Mouse (Mus musculus) ovary, postnatal 10 days (tissue): Measurements from ENCODE around the gene Efna3.

Experiments used
- DNase-seq: peaks from one replicate; pipeline ENCODE4 v3.0.0; 2022; ENCODE audit warnings: low spot score

Efna3 gene

DNA sequence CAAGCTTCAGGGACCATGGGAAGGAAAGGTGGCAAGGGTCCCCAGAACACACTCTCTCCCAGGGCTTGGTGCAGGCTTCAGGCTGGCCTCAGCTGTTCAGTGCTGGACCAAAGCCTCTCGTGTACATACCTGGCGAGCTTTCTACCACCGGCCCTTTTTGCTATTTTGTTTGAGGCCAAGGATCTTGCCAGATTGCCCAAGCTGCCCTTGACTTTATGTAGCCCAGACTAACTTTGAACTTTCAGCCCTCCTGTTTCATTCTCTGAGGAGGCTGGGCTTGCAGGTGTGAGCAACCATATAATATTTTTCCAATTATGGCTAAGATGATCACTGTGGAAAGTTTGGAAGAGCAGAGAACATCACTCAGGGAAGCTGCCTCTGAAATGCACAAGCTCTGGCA is 38.5 kb downstream of the Efna3 start:
- DNase-seq, result no peak

GRCm38 (mm10) chr3:89282291-89282643 is 40.5 kb downstream of the Efna3 start:
- DNase-seq, result no peak

GRCm38 (mm10) chr3:89281579-89282290 is 41.0 kb downstream of the Efna3 start:
- DNase-seq, result peak; percentile 61

DNA sequence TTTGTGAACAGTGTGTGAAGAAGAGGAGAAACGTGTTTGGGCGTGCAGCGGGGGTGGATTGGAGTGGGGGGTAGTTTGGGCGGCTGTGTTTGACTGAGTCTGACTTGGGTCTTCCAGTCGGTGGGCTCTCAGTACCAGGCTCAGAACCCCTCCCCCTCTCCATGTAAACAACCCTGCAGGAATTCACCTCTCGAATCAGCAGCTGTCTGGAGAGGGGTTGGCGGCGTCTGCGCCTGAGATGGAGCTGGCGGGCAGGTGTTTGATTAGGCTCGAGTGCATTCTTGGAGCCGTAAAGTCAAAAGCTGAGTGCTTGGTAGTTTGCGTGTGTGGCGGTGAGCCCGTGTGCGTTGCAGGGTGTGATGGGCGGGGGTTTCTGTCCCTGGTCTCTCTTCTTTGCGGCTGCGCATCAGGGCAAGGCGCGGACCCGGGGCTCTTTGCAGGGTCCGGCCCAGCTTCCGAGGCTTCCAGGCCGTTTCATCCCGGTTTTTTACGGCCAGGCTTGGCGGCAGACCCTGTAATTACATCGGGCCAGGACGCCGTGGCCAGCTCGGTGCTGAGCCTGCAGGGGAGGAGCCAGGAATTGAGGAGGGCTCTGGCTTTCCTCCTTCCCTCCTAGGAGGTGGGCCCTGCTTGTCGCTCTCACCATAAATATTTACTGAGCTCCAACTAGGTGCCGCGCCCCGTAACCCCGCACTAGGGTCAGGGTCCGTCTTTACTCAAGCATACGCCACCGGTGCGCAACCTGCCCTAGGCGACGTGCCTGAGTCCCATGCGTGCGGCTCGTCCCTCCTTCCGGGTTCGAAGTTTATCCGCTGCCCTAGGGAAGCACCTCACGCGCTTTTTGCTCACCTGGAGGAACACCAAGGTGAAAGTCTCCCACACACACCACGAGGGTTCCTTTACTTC is 41.9 kb downstream of the Efna3 start, which contains the start of gene Efna1:
Gene Efna1, minus strand, starts transcription at position 537 of the 906 bp plus-strand sequence.
- peak; percentile 30 for DNase-seq

DNA sequence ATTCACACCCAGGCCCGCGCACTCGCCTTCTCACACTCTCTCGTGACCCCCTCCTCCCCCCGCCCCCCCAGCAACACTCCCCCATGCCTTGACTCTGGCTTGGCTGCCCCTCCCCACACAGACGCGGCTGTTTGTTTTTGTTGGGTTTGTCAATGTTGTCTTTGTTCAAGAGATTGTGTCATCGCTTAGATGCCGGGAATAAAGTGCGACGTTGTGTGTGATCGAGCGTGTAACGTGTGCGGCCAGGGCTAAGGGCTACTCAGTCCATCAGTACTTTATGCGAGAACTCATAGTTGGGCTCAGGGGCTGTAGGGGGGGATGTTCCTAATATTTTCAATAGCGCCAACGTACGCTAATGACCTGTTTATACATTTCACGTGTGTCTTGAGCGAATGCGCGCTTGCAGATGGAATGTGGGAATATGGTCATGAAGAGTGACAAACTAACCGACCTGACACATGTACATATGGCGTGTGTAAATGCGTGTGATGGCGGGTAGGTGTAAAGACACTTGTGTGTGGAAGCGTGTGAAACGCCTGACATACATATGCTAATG is 42.6 kb downstream of the Efna3 start:
- no peak for DNase-seq

DNA sequence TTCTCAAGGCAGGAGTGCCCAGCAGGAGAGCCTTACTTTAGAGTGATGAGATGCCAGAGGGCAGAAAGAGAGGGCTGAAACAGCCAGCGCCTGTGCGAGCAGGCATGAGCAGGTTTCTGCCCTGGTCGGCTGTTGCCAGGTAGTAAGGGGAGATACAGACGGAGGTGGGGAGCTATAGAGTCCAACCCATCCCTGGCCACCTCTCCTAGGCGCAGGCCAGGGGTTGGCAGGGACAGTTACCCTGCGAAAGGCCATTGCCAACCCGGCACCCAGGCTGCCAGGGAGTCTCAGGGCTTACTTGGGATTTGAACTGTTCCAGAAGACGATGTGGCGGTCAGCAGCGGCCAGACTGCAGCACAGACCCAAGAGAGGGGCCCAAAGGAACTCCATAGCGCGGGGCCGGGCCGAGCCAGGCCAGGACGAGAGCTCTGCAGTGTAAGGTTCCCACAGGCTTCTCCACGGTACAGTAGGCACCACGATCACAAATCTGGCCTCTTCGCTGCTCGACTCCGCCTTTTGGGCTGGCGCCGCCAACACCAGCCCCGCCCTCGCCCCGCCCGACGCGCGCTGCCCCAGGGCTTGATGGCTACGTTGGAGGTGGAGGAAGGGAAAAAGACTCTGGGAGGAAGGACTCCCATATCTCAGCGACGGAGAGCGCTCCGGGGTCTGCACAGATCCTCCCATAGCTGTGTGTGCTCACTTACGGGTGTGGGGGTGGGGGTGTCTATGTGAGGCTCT is 43.4 kb downstream of the Efna3 start:
- peak; percentile 65 for DNase-seq

- DNase-seq, result no peak
These were observed 44.1 kb downstream of the Efna3 start for GRCm38 (mm10) chr3:89278643-89279042.

GRCm38 (mm10) chr3:89278107-89278506 is 44.7 kb downstream of the Efna3 start:
- no peak for DNase-seq

GRCm38 (mm10) chr3:89277281-89278021 is 45.3 kb downstream of the Efna3 start:
- DNase-seq, result no peak

DNA sequence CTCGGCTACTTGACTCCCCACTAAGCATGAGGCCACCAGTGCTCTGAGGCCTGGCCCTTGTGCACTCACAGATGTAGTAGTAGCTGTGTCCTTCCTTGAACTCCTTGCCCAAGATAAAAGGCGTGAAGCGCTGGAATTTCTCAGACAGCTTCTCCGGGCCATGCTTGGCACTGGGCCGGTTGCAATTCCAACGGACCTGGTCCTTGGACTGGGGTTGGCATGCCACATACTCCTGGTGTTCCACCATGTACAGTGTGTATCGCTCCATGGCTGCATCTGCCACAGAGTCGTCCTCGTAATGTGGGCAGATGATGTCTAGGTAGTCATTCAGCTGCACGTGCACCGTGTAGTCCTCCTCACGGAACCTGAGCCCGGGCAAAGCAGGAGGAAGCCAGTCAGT is 46.7 kb downstream of the Efna3 start:
- no peak for DNase-seq

GRCm38 (mm10) chr3:89271760-89272159 is 51.0 kb downstream of the Efna3 start:
- no peak for DNase-seq

DNA sequence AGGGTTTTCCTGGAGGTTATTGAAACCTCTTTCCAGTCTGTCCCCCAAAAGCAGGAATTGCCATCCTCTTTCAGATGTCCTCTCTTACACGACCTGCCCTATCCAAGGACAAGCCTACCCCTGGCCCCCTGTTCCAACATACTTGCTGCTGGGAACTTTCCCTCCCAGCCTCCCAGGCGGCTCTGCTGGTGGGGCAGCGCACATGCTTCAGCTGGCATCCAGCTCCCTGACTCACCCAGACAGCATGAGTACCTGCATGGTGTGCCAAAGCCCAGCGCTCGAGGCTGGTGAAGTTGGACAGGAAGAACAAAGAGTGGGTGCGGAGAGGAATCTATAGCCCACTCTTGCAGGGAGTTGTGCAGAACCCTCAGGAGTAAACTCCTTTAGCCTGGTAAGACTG is 51.9 kb downstream of the Efna3 start:
- DNase-seq, result no peak

DNA sequence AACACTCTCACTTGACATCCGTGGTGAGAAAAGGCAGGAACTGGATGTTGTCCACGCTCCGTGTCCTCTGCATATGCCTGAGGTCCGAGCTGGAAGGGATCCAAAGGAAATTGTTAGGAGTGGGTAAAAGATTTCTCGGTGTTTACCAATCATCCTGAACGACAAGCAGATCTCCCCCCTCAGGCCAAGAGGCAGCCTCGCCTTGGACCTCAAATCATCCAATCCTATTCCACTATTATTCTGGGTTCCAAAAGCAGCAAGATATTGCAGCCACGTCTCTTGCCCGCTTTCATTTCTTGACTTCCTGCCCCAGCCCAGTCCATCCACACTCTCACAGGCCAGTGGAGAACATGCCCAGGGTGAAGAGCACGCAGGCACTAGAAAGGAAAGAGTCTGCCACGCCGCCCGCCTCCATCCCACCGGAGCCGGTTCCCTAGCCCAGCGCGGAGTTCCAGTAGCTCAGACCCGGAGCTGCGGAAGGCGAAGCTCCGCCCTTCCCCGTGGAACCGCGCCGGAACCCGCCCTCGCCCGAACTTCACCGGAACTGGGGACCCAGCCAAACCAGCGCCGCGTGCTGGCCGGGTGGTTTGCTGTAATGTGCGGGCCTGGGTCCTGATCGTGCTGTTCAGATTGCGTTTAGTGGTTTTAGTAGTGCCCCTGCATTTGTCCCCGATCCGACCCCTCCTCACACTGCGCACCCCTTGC is 52.6 kb downstream of the Efna3 start, which contains the start of gene Slc50a1:
Gene Slc50a1, minus strand, starts transcription at position 520 of the 705 bp plus-strand sequence.
- peak; percentile 83 for DNase-seq

- no peak for DNase-seq
These were observed 53.8 kb downstream of the Efna3 start for GRCm38 (mm10) chr3:89268916-89269315.

DNA sequence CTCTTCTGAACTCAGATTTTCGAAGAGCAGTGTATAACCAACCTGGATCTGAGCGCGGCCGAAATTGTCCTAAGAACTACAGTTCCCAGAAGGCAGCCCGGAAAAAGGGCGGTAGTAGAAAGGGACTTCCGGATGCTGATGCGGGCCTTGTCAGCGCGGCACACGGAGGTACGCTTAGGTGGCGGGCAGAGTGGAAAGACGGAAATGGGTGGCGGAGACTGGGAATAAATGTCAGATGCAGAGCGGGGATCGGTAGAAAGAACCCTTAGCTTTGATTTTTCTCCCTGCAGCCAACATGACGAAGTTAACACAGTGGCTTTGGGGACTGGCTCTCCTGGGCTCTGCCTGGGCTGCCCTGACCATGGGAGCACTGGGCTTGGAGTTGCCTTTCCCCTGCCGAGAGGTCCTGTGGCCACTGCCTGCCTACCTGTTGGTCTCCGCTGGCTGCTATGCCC is 56.3 kb downstream of the Efna3 start:
- no peak for DNase-seq
